Mouse (Mus musculus) C2C12 (cell line): ENCODE data around the gene Med7. TPM values are rescaled to one million over a fixed set of nuclear protein-coding genes. Genes with fewer than 3 reads are reported as not detected.
A peak's percentile ranks its signal among the peaks of the same experiment; 100 is the strongest.
"Not testable (repeated sequence)": the region's sequence is repeated elsewhere in the genome, so short reads cannot be mapped to it uniquely, and the experiment has no call there.

ENCODE experiments used
- H3K27me3 ChIP-seq: one replicate; pipeline ENCODE4 v1.6.1; 2011; ENCODE audit not compliant: control insufficient read depth, insufficient read depth, insufficient read length
- H3K36me3 ChIP-seq: one replicate; pipeline ENCODE4 v1.6.1; 2011; ENCODE audit not compliant: control insufficient read depth, insufficient read depth
- H3K4me3 ChIP-seq: one replicate; pipeline ENCODE4 v1.5.1; 2011; ENCODE audit warnings: mild to moderate bottlenecking, control low read depth; ENCODE audit not compliant: poor library complexity, insufficient read depth, severe bottlenecking
- H3K79me2 ChIP-seq: one replicate; pipeline ENCODE4 v1.6.1; 2011; ENCODE audit not compliant: control insufficient read depth, insufficient read depth
- H3K79me3 ChIP-seq: one replicate; pipeline ENCODE4 v1.6.1; 2011; ENCODE audit warnings: low read depth, control low read depth
- H3ac ChIP-seq: one replicate; pipeline ENCODE3; 2011; ENCODE audit warnings: low read depth; ENCODE audit not compliant: control insufficient read depth, insufficient read length
- CEBPB ChIP-seq: IDR thresholded peaks from one replicate; pipeline ENCODE4 v1.6.1; 2011; ENCODE audit warnings: low read depth, mild to moderate bottlenecking, control low read depth, moderate library complexity
- CTCF ChIP-seq: IDR thresholded peaks from one replicate; pipeline ENCODE4 v1.5.1; 2011; ENCODE audit not compliant: control insufficient read depth, insufficient read depth, insufficient read length
- FOSL1 ChIP-seq: IDR thresholded peaks from one replicate; pipeline ENCODE4 v1.8.0; 2011; ENCODE audit warnings: mild to moderate bottlenecking, low read length; ENCODE audit not compliant: poor library complexity, insufficient read depth, severe bottlenecking
- MAX ChIP-seq: IDR thresholded peaks from one replicate; pipeline ENCODE4 v1.6.1; 2011; ENCODE audit warnings: mild to moderate bottlenecking, control low read depth
- MYOD1 ChIP-seq: IDR thresholded peaks from one replicate; pipeline ENCODE4 v1.6.1; 2011; ENCODE audit warnings: low read depth; ENCODE audit not compliant: control insufficient read depth, insufficient read length
- MYOG ChIP-seq: IDR thresholded peaks from one replicate; pipeline ENCODE4 v1.6.1; 2011; ENCODE audit not compliant: control insufficient read depth, insufficient read length; ENCODE audit errors: extremely low read depth
- USF1 ChIP-seq: IDR thresholded peaks from one replicate; pipeline ENCODE4 v1.6.1; 2011; ENCODE audit warnings: low read depth, mild to moderate bottlenecking, control low read depth, moderate library complexity
- polyA plus RNA-seq: library from polyadenylated mRNA; unstranded; fragments of >200 nt; fragmentation: generic; extraction: Trizol; gene quantifications from one replicate; pipeline ENCODE4 v1.2.1, GENCODE M21; 2012; ENCODE audit warnings: missing spikeins

Gene Med7
- polyA plus RNA-seq, 1 experiment: 19.8 TPM

- TF ChIP-seq MYOD1 (no peak), CEBPB (no peak), MYOG (no peak), FOSL1 (no peak), MAX (no peak), USF1 (no peak), CTCF (no peak)
- Histone ChIP-seq H3ac (no peak overlapping the region), H3K79me3 (no peaks in the 10 kb centered on the region), H3K4me3 (no peak overlapping the region), H3K79me2 (no peaks in the 10 kb centered on the region), H3K27me3 (no peaks in the 10 kb centered on the region), H3K36me3 (no peaks in the 10 kb centered on the region)
Observed at GRCm38 (mm10) chr11:46418438-46418837, 18.3 kb upstream of the Med7 start.

GRCm38 (mm10) chr11:46418860-46419259 lies 17.9 kb upstream of the Med7 start:
- H3K79me3 ChIP-seq: no peaks in the 10 kb centered on the region
- H3K27me3 ChIP-seq: no peaks in the 10 kb centered on the region
- H3ac ChIP-seq: no peak overlapping the region
- no peaks in the 10 kb centered on the region for H3K79me2 ChIP-seq
- H3K36me3 ChIP-seq: no peaks in the 10 kb centered on the region
- H3K4me3 ChIP-seq: no peak overlapping the region
- TF ChIP-seq CTCF: no peak
- TF ChIP-seq USF1: no peak
- no peak for TF ChIP-seq MYOG
- no peak for TF ChIP-seq CEBPB
- TF ChIP-seq FOSL1: no peak
- TF ChIP-seq MAX: no peak
- no peak for TF ChIP-seq MYOD1

DNA sequence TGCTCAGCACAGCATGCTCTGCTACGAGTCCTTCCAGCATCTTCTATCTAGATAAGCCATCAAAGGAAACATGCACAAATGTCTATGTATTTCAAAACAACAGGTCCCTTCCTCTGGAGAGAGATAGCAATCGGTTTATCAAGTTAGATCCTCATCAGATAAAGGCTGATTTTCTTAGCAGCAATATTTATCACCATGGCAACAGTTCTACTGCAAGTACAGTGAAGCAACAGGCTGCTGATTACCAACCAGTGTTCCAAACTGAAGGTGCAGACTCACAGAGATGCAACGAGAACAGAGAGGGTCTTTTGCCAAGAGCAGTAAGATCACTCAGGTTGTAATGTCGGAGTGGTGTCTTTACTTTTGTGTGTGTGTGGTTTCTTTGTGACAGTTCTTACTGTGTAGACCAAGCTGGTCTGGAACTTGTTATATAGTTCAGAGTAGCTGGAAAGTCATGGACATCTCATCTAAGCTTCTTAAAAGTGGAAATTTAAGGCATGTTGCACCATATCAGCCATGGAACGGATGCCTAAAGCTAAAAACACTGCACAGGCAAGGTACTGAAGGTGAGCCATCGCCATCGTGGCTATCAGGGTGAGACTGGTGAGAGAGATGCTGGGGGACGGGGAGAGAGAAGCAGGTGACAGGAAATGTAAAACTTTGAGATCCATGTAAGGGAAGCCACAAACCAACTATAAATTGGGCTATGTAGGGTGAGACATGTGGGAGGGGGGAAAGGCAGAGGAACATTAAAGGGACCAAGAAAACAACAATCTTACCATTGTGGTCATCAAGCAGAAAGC lies 15.4 kb upstream of the Med7 start:
- Histone ChIP-seq H3K27me3 (no peaks in the 10 kb centered on the region), H3ac (no peak overlapping the region), H3K4me3 (no peak overlapping the region), H3K79me2 (no peaks in the 10 kb centered on the region), H3K36me3 (no peaks in the 10 kb centered on the region), H3K79me3 (no peaks in the 10 kb centered on the region)
- TF ChIP-seq CEBPB (no peak), CTCF (no peak), MYOD1 (no peak), USF1 (no peak), FOSL1 (no peak), MAX (no peak), MYOG (no peak)

DNA sequence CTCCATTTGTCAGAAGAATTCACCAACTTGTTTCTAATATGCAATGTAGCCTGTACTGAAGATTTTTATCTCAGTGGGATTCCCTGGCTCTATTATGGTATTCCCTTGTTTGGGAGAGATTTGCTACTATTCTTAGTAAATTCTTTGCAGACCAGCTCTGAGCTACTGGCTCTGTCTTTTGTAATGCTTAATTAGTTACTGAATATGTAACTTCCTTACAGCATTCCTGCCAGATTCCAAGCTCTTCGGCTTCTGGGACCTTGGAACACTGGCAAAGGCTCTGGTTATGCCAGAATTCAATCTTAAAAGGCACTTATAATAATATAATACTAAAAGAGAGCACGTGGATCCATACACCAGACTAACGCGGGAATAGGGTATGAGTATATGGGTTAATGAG lies 8.6 kb upstream of the Med7 start:
- not testable (repeated sequence) for H3K36me3 ChIP-seq, H3K79me2 ChIP-seq, H3ac ChIP-seq, H3K27me3 ChIP-seq, H3K4me3 ChIP-seq, H3K79me3 ChIP-seq

DNA sequence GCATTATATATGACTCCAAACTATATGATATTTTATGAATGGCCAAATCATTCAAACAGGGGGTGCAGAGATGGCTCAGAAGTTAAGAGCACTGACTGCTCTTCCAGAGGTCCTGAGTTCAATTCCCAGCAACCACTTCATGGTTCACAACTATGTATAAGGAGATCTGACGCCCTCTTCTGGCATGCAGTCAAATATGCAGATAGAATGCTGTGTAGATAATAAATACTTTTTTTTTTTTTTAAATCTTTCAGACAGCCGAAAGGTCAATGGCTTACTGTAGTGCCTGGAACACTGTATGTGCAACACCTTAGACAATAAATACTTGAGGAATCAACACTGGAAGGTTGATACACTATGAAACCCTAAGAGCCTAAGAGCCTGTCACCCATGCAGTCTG lies 6.6 kb upstream of the Med7 start:
- Histone ChIP-seq H3K79me2 (no peaks in the 10 kb centered on the region), H3ac (no peak overlapping the region), H3K79me3 (no peaks in the 10 kb centered on the region), H3K36me3 (no peaks in the 10 kb centered on the region), H3K4me3 (no peak overlapping the region), H3K27me3 (no peaks in the 10 kb centered on the region)
- TF ChIP-seq USF1 (no peak), CEBPB (no peak), FOSL1 (no peak), CTCF (no peak), MAX (no peak), MYOG (no peak), MYOD1 (no peak)

GRCm38 (mm10) chr11:46431129-46431528 lies 5.6 kb upstream of the Med7 start:
- no peak overlapping the region for H3K4me3 ChIP-seq
- no peaks in the 10 kb centered on the region for H3K79me3 ChIP-seq
- TF ChIP-seq CTCF (peak; percentile 77), MAX (no peak)
- H3ac ChIP-seq: no peak overlapping the region
- H3K36me3 ChIP-seq: no peaks in the 10 kb centered on the region
- H3K27me3 ChIP-seq: no peaks in the 10 kb centered on the region
- H3K79me2 ChIP-seq: no peaks in the 10 kb centered on the region

GRCm38 (mm10) chr11:46435363-46435762 lies 1.4 kb upstream of the Med7 start:
- Histone ChIP-seq H3K79me3 (peaks cover 28% of the 10 kb centered on the region), H3K79me2 (peaks cover 35% of the 10 kb centered on the region), H3K36me3 (peaks cover 19% of the 10 kb centered on the region)

More at GRCm38 (mm10) chr11:46435363-46435762, 1.4 kb upstream of the Med7 start:
- Histone ChIP-seq H3ac (no peak overlapping the region), H3K27me3 (no peaks in the 10 kb centered on the region), H3K4me3 (no peak overlapping the region)
- TF ChIP-seq CTCF (no peak), MYOG (no peak), MYOD1 (no peak), FOSL1 (no peak), USF1 (no peak), CEBPB (no peak), MAX (no peak)
